Mouse (Mus musculus) layer of hippocampus, adult 9-11 months (tissue): ENCODE measurements around the gene Ccnd2.

ENCODE experiments used
- DNase-seq: peaks from one replicate; pipeline ENCODE4 v3.0.0; 2022

Gene Ccnd2

GRCm38 (mm10) chr6:127106189-127106588 is 45.8 kb downstream of the Ccnd2 start:
- DNase-seq, result peak; percentile 41

- no peak for DNase-seq
Measured at GRCm38 (mm10) chr6:127105107-127105506, 46.9 kb downstream of the Ccnd2 start.

- no peak for DNase-seq
Measured at GRCm38 (mm10) chr6:127104396-127105029, 47.5 kb downstream of the Ccnd2 start.

GRCm38 (mm10) chr6:127103506-127104275 is 48.3 kb downstream of the Ccnd2 start:
- DNase-seq, result no peak

- DNase-seq, result no peak
Measured at GRCm38 (mm10) chr6:127094565-127094964, 57.4 kb downstream of the Ccnd2 start.

- DNase-seq, result peak; percentile 49
Measured at GRCm38 (mm10) chr6:127086739-127087138, 65.3 kb downstream of the Ccnd2 start.

GRCm38 (mm10) chr6:127081820-127082219 is 70.2 kb downstream of the Ccnd2 start:
- no peak for DNase-seq

- peak; percentile 75 for DNase-seq
Measured at GRCm38 (mm10) chr6:127079867-127080731, 71.9 kb downstream of the Ccnd2 start.
